Mouse (Mus musculus) kidney, adult 2 months (tissue): ENCODE results near the gene Ctsc.

Source experiments
- CTCF ChIP-seq: fragments of 200-500 bp; conservative IDR thresholded peaks from 2 replicates; pipeline ENCODE4 v1.5.1; 2011; ENCODE audit warnings: low read depth, mild to moderate bottlenecking, control low read depth, low read length, moderate library complexity, mixed read lengths; ENCODE audit not compliant: insufficient read depth, insufficient read length
- POLR2A ChIP-seq: fragments of 200-500 bp; IDR thresholded peaks from one replicate; pipeline ENCODE4 v1.6.1; 2011; ENCODE audit warnings: low read depth, low read length, control low read depth

GRCm38 (mm10) chr7:88310398-88311180 is 32.7 kb downstream of the Ctsc start:
- TF ChIP-seq CTCF (no peak), POLR2A (no peak)
